In the genomic region with DNA sequence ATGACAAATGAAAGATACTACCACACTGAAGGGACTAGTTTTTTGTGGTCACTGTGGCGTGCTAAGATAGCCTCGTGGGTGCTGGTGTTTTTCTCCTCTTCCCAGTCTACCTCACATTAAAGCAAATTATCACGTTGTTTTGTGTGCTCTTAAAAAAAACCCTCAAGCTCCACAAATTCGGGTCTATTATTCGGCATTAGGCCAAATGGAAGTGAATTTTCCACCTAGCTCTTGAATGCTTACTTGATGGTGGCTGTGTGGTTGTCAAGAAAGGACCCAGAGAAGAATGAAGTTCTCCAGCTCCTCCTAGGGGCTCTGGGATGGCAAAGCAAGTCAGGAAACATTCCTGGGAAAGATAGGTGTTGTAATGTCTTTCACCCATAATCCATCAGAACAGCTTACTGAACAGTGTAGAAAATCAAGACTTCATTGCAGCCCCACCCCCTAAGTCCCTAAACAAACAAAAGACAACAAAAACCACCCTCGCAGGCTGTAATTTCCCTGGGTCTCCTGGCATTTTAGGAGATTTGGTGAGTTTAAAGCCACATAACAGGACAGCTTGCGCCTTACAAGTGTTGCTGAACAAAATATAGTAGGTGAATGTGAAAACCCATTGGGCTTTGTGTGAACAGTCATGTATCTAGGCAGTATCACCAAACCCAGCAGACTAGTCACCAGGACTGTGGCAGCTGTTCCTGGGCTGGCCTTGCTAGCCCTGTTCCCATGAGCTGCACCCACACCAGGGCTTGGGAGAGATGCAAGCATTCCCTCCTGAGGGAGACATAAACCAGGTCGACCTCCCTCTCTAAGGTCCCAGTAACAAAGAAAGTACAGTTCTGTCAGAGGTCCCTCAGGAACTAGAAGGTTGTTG, we compare ENCODE assay signal across 8 mouse cellular contexts. TPM values are rescaled to one million over a fixed set of nuclear protein-coding genes. Genes with fewer than 3 reads are reported as not detected.
DNase-seq lines count a peak whose midpoint lies in the region; ATAC-seq and TF ChIP-seq lines count a peak whose summit lies in the region.

No protein-coding gene starts in this region.

- no peak for TF ChIP-seq EP300 in liver, embryonic 14.5 days (IDR thresholded peaks at IDR 0.05; ENCODE audit: low read depth)

- H3K4me2 ChIP-seq in liver, embryonic 14.5 days (ENCODE audit: low read depth): peak overlapping the region; percentile 87
- H3K4me2 ChIP-seq in neural tube, embryonic 13.5 days: peak overlapping the region; percentile 51

- no peaks in the 10 kb centered on the region for H3K27me3 ChIP-seq in Patski
- 0 out of 2 replicates have a peak, but pooled peaks cover 5% of the 10 kb centered on the region for H3K27me3 ChIP-seq in forebrain, embryonic 10.5 days (ENCODE audit: poor library complexity, severe bottlenecking)
- no peaks in the 10 kb centered on the region for H3K27me3 ChIP-seq in liver, embryonic 14.5 days (ENCODE audit: control insufficient read depth, insufficient read depth, low read length)
- no peaks in the 10 kb centered on the region for H3K27me3 ChIP-seq in neural tube, embryonic 13.5 days

- TF ChIP-seq CTCF in Patski (IDR thresholded peaks at IDR 0.05): peak; percentile 79
- peak; percentile 62 for TF ChIP-seq CTCF in liver, embryonic 14.5 days (IDR thresholded peaks at IDR 0.05; ENCODE audit: low read depth)

- no peaks in the 10 kb centered on the region for H3K9me3 ChIP-seq in forebrain, embryonic 10.5 days
- H3K9me3 ChIP-seq in liver, embryonic 14.5 days (ENCODE audit: control insufficient read depth, low read length): no peaks in the 10 kb centered on the region
- no peaks in the 10 kb centered on the region for H3K9me3 ChIP-seq in neural tube, embryonic 13.5 days

- POLR2A ChIA-PET in Patski (lab: Charles Lee): interaction anchor here (0.6 to 1.3 kb wide), 3 partner anchors 30 to 266 kb away, joined by 3 to 5 read pairs (median 4); no protein-coding TSS in a partner anchor

- peak overlapping the region; percentile 71 for H3K4me3 ChIP-seq in forebrain, embryonic 10.5 days
- H3K4me3 ChIP-seq in liver, embryonic 14.5 days (ENCODE audit: insufficient read depth in 1 of 2, low read depth in 2 of 2, low read length in 2 of 2): peak overlapping the region; percentile 79 to 100
- peak overlapping the region; percentile 57 for H3K4me3 ChIP-seq in neural tube, embryonic 13.5 days

- WGBS in forebrain, embryonic 10.5 days: 22% methylated on average over 8 of the region's 8 CpGs
- WGBS in liver, embryonic 14.5 days (ENCODE audit: insufficient replicate concordance): 13% methylated on average over 8 of the region's 8 CpGs
- 20% methylated on average over 8 of the region's 8 CpGs for WGBS in neural tube, embryonic 13.5 days

- CTCF ChIA-PET in Patski (lab: Charles Lee): interaction anchor here (0.9 to 2.3 kb wide), 9 partner anchors 10 to 250 kb away, joined by 3 to 19 read pairs (median 6); partner anchors contain the start of gene Shf

- ATAC-seq in frontal cortex, adult (ENCODE audit: low TSS enrichment): peak; percentile 45; the same call in 1 of the 2 replicates
- ATAC-seq in Patski: peak; percentile 14
- no peak for ATAC-seq in liver, embryonic 14.5 days (ENCODE audit: insufficient read depth)
- ATAC-seq in neural tube, embryonic 13.5 days (ENCODE audit: low read depth): no peak

- H3K36me3 ChIP-seq in forebrain, embryonic 10.5 days (replicated peaks): no peaks in the 10 kb centered on the region
- H3K36me3 ChIP-seq in liver, embryonic 14.5 days (replicated peaks; ENCODE audit: control insufficient read depth, insufficient read depth, low read depth): no peaks in the 10 kb centered on the region
- no peaks in the 10 kb centered on the region for H3K36me3 ChIP-seq in neural tube, embryonic 13.5 days

- no peak for DNase-seq in frontal cortex, postnatal 25 days (ENCODE audit: low spot score in 2 of 2)
- DNase-seq in Patski (ENCODE audit: low read depth, low spot score): peak; percentile 30
- DNase-seq in forebrain, embryonic 10.5 days (ENCODE audit: extremely low spot score, low spot score): no peak
- peak; percentile 45 for DNase-seq in induced T-regulatory cell, adult 2 months (ENCODE audit: low read depth)
- peak in 1 of 3 experiments; percentile 55 for DNase-seq in liver, embryonic 14.5 days (ENCODE audit: low read depth in 3 of 3, low spot score in 3 of 3)
- no peak for DNase-seq in layer of hippocampus, adult 11-12 months (ENCODE audit: low spot score)

- peak overlapping the region; percentile 37 for H3K9ac ChIP-seq in liver, embryonic 14.5 days (replicated peaks)
- peak overlapping the region; percentile 76 for H3K9ac ChIP-seq in neural tube, embryonic 13.5 days

- H3K4me1 ChIP-seq in forebrain, embryonic 10.5 days: peaks cover 20% of the 10 kb centered on the region
- peaks cover 2 to 12% of the 10 kb centered on the region in 2 experiments; a peak in 3 of 4 replicates for H3K4me1 ChIP-seq in liver, embryonic 14.5 days (replicated peaks; ENCODE audit: control insufficient read depth in 2 of 2, insufficient read depth in 2 of 2, low read length in 1 of 2)
- H3K4me1 ChIP-seq in neural tube, embryonic 13.5 days (replicated peaks): peaks cover 15% of the 10 kb centered on the region

- peak overlapping the region; percentile 93 for H3K27ac ChIP-seq in forebrain, embryonic 10.5 days
- peak overlapping the region; percentile 12; the same call in 1 of the 2 replicates for H3K27ac ChIP-seq in liver, embryonic 14.5 days
- peak overlapping the region; percentile 92 for H3K27ac ChIP-seq in neural tube, embryonic 13.5 days (replicated peaks)

- in situ Hi-C loops in Patski (cut with MboI; ENCODE audit: low pct_unique_long_range_greater_than_20kb): loop anchor here (5.0 kb wide), 3 partner anchors 36 to 176 kb away; partner anchors contain the start of gene Duoxa1

RNA-seq across cellular contexts. Expression of gene Shf, which starts 9.7 kb away (rescaled TPM):
- 8.3 TPM for polyA plus RNA-seq in Patski (2021)
- polyA plus RNA-seq in forebrain, embryonic 10.5 days (2016; fragmentation: Nextera tagmentation; extraction: Ambion mirVana): 3.3 and 4.6 TPM in 2 replicates
- polyA plus RNA-seq in liver, embryonic 14.5 days (2012; rRNA removed): 4.4 and 7.1 TPM in 2 replicates
- polyA plus RNA-seq in liver, embryonic 14.5 days (2014; fragmentation: Nextera tagmentation; extraction: Ambion mirVana): 1.6 and 1.8 TPM in 2 replicates
- polyA plus RNA-seq in neural tube, embryonic 13.5 days (2015; fragmentation: Nextera tagmentation; extraction: Ambion mirVana): 12.7 and 17.2 TPM in 2 replicates

RNA-seq across cellular contexts. Expression of gene Slc28a2, which starts 47.6 kb away (rescaled TPM):
- polyA plus RNA-seq in Patski (2021): not detected
- polyA plus RNA-seq in forebrain, embryonic 10.5 days (2016; fragmentation: Nextera tagmentation; extraction: Ambion mirVana): not detected in 2 replicates
- polyA plus RNA-seq in liver, embryonic 14.5 days (2012; rRNA removed): 0.31 and 0.45 TPM in 2 replicates
- 0.77 and 0.86 TPM in 2 replicates for polyA plus RNA-seq in liver, embryonic 14.5 days (2014; fragmentation: Nextera tagmentation; extraction: Ambion mirVana)
- polyA plus RNA-seq in neural tube, embryonic 13.5 days (2015; fragmentation: Nextera tagmentation; extraction: Ambion mirVana): 0.11 TPM in 1 of 2 replicates, not detected in the other

Comparison
In these comparisons a context has a peak if more than half of its experiments do, and no peak if none do; other contexts are left out.
1. ATAC-seq: peak in frontal cortex, adult (single experiment) and Patski (single experiment); none in liver, embryonic 14.5 days (single experiment) and neural tube, embryonic 13.5 days (single experiment).
2. DNase-seq: peak in Patski (single experiment) and induced T-regulatory cell, adult 2 months (single experiment); none in frontal cortex, postnatal 25 days (0 of 2), forebrain, embryonic 10.5 days (single experiment) and layer of hippocampus, adult 11-12 months (single experiment).
3. H3K27ac ChIP-seq: peak in every context shown above with its lines; median percentile 93 in forebrain, embryonic 10.5 days; 92 in neural tube, embryonic 13.5 days; 12 in liver, embryonic 14.5 days.
4. Peak in every context shown above with its lines, with median percentiles within 50 percentile points of each other: H3K4me3 ChIP-seq.